Mouse (Mus musculus) olfactory bulb, adult 2 months (tissue): Measurements from ENCODE around the gene Atp1a2.

Experiments
- CTCF ChIP-seq: fragments of 200-500 bp; IDR thresholded peaks from 2 replicates; pipeline ENCODE4 v1.5.1; 2012; ENCODE audit warnings: low read depth, mild to moderate bottlenecking, low read length, moderate library complexity; ENCODE audit not compliant: insufficient read depth
- POLR2A ChIP-seq: fragments of 200-500 bp; IDR thresholded peaks from 2 replicates; pipeline ENCODE4 v1.6.1; 2012; ENCODE audit warnings: mild to moderate bottlenecking, low read depth, low read length, moderate library complexity; ENCODE audit not compliant: insufficient read depth

DNA sequence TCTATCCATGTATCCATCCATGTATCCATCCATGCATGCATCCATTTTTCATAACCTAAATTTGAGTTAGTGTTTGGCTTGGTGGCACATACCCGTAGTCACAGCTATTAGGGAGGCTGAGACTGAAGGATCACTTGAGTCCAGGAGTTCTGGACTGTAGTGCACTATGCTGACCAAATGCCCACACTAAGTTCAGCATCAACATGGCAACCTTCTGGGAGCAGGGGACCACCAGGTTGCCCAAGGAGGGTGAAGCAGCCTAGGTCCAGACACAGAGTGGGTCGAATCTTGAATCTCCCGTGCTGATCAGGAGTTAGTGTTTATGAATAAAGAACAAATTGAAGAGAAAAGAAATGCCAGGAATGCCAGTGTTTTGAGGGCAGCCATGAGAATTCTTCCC is 26.7 kb downstream of the Atp1a2 start:
- TF ChIP-seq CTCF: no peak
- no peak for TF ChIP-seq POLR2A
